7 mouse cellular contexts compared by ENCODE assay signal in genomic region chr11:26593061-26594059, GRCm38 (mm10). TPM values are rescaled to one million over a fixed set of nuclear protein-coding genes. Genes with fewer than 3 reads are reported as not detected.
DNase-seq lines count a peak whose midpoint lies in the region; ATAC-seq and TF ChIP-seq lines count a peak whose summit lies in the region.

Gene Gm6899 (plus strand): TSS chr11:26593241.
Gene Vrk2 (minus strand): TSS chr11:26593999.

- H3K9ac ChIP-seq in hindbrain, postnatal 0 days (replicated peaks; ENCODE audit: low read length): peak within 1 kb of the TSS; percentile 51
- H3K9ac ChIP-seq in limb, embryonic 11.5 days (ENCODE audit: low read length): peak within 1 kb of the TSS; percentile 88
- peak within 1 kb of the TSS; percentile 76 for H3K9ac ChIP-seq in midbrain, embryonic 12.5 days (replicated peaks)

- DNase-seq in adipocyte (ENCODE audit: low spot score): peak; percentile 85
- peak; percentile 12 to 25 for DNase-seq in cerebellum, postnatal 36 days
- DNase-seq in gastrocnemius, adult 8-10 months (ENCODE audit: low spot score in 2 of 2): peak; percentile 59 to 80
- DNase-seq in hindbrain, postnatal 0 days (ENCODE audit: low spot score): peak; percentile 71
- peak; percentile 88 for DNase-seq in limb, embryonic 11.5 days (ENCODE audit: low spot score)
- peak; percentile 80 for DNase-seq in spleen, adult 12 weeks (ENCODE audit: low spot score)

- no peaks in the 10 kb centered on the region for H3K36me3 ChIP-seq in hindbrain, postnatal 0 days (ENCODE audit: insufficient read depth, low read length)
- peaks cover 2% of the 10 kb centered on the region; the same call in 1 of the 2 replicates for H3K36me3 ChIP-seq in limb, embryonic 11.5 days (ENCODE audit: control insufficient read depth, insufficient read depth, low read length)
- no peaks in the 10 kb centered on the region for H3K36me3 ChIP-seq in midbrain, embryonic 12.5 days

- peak within 1 kb of the TSS; percentile 57 for H3K4me3 ChIP-seq in hindbrain, postnatal 0 days (ENCODE audit: low read length)
- H3K4me3 ChIP-seq in limb, embryonic 11.5 days (ENCODE audit: low read depth, low read length): peak within 1 kb of the TSS; percentile 74
- peak within 1 kb of the TSS; percentile 74 for H3K4me3 ChIP-seq in midbrain, embryonic 12.5 days

- peak within 1 kb of the TSS; percentile 29 for H3K27ac ChIP-seq in hindbrain, postnatal 0 days
- H3K27ac ChIP-seq in limb, embryonic 11.5 days (replicated peaks; ENCODE audit: low read depth, low read length): peak within 1 kb of the TSS; percentile 70
- H3K27ac ChIP-seq in midbrain, embryonic 12.5 days (replicated peaks): peak within 1 kb of the TSS; percentile 58

- 2% methylated on average over 47 of the region's 60 CpGs for WGBS in hindbrain, postnatal 0 days
- under 1% methylated on average over 57 of the region's 60 CpGs for WGBS in limb, embryonic 11.5 days
- WGBS in midbrain, embryonic 12.5 days: under 1% methylated on average over 60 of the region's 60 CpGs

- no peaks in the 10 kb centered on the region for H3K27me3 ChIP-seq in hindbrain, postnatal 0 days (ENCODE audit: insufficient read depth, low read length)
- no peaks in the 10 kb centered on the region for H3K27me3 ChIP-seq in limb, embryonic 11.5 days (ENCODE audit: control insufficient read depth, insufficient read depth, low read length)
- H3K27me3 ChIP-seq in midbrain, embryonic 12.5 days: no peaks in the 10 kb centered on the region

- peak within 1 kb of the TSS; percentile 94 for H3K4me2 ChIP-seq in hindbrain, postnatal 0 days (ENCODE audit: low read depth, low read length)
- H3K4me2 ChIP-seq in limb, embryonic 11.5 days (ENCODE audit: low read depth, severe bottlenecking): peak within 1 kb of the TSS; percentile 82
- peak within 1 kb of the TSS; percentile 86 for H3K4me2 ChIP-seq in midbrain, embryonic 12.5 days (replicated peaks)

- peak; percentile 17; the same call in 1 of the 2 replicates for TF ChIP-seq CTCF in hindbrain, postnatal 0 days (IDR thresholded peaks at IDR 0.05; ENCODE audit: low read depth)

- no peaks in the 10 kb centered on the region for H3K4me1 ChIP-seq in hindbrain, postnatal 0 days (ENCODE audit: insufficient read depth, low read length)
- peaks cover 8% of the 10 kb centered on the region; the same call in 1 of the 2 replicates for H3K4me1 ChIP-seq in limb, embryonic 11.5 days (ENCODE audit: control insufficient read depth, insufficient read depth, low read length)
- peaks cover 9% of the 10 kb centered on the region for H3K4me1 ChIP-seq in midbrain, embryonic 12.5 days

- no peaks in the 10 kb centered on the region for H3K9me3 ChIP-seq in hindbrain, postnatal 0 days (ENCODE audit: low read length)
- no peaks in the 10 kb centered on the region for H3K9me3 ChIP-seq in limb, embryonic 11.5 days (ENCODE audit: control insufficient read depth, low read length)
- no peaks in the 10 kb centered on the region for H3K9me3 ChIP-seq in midbrain, embryonic 12.5 days

- ATAC-seq in hindbrain, postnatal 0 days: peak; percentile 97
- ATAC-seq in limb, embryonic 11.5 days (ENCODE audit: insufficient number of reproducible peaks, low FRiP score, low TSS enrichment, low read depth): peak; percentile 99
- peak; percentile 98 for ATAC-seq in midbrain, embryonic 12.5 days (ENCODE audit: low FRiP score, low read depth)

RNA-seq across cellular contexts. Expression of gene Gm6899, which starts in this region (rescaled TPM):
- total RNA-seq in gastrocnemius, adult 8-10 months (2022): not detected
- total RNA-seq in hindbrain, postnatal 0 days (2014; rRNA removed): not detected in 2 replicates
- 0.35 TPM in 1 of 2 replicates, not detected in the other for polyA plus RNA-seq in hindbrain, postnatal 0 days (2015; fragmentation: Nextera tagmentation; extraction: Ambion mirVana)
- not detected in 2 replicates for polyA plus RNA-seq in limb, embryonic 11.5 days (2014; fragmentation: Nextera tagmentation; extraction: Ambion mirVana)
- polyA plus RNA-seq in midbrain, embryonic 12.5 days (2016; fragmentation: Nextera tagmentation; extraction: Ambion mirVana): not detected in 2 replicates

RNA-seq across cellular contexts. Expression of gene Vrk2, which starts in this region (rescaled TPM):
- 1 to 10 TPM; 3.6 to 7.0 (median 6.4) TPM for total RNA-seq in gastrocnemius, adult 8-10 months (2022)
- 0.25 and 0.58 TPM in 2 replicates for total RNA-seq in hindbrain, postnatal 0 days (2014; rRNA removed)
- polyA plus RNA-seq in hindbrain, postnatal 0 days (2015; fragmentation: Nextera tagmentation; extraction: Ambion mirVana): 2.9 and 3.4 TPM in 2 replicates
- 22.6 and 24.8 TPM in 2 replicates for polyA plus RNA-seq in limb, embryonic 11.5 days (2014; fragmentation: Nextera tagmentation; extraction: Ambion mirVana)
- polyA plus RNA-seq in midbrain, embryonic 12.5 days (2016; fragmentation: Nextera tagmentation; extraction: Ambion mirVana): 16.9 and 17.1 TPM in 2 replicates

Comparison
In these comparisons a context has a peak if more than half of its experiments do, and no peak if none do; other contexts are left out.
1. Peak in every context shown above with its lines: DNase-seq, ATAC-seq, H3K4me3 ChIP-seq and H3K27ac ChIP-seq.
2. DNase-seq: peak in every context shown above with its lines; median percentile 88 in limb, embryonic 11.5 days; 85 in adipocyte; 80 in spleen, adult 12 weeks; 71 in hindbrain, postnatal 0 days; 70 in gastrocnemius, adult 8-10 months; 18 in cerebellum, postnatal 36 days.